Mouse (Mus musculus): Measurements from ENCODE around the gene Il13ra2.
"Not testable (repeated sequence)": the region's sequence is repeated elsewhere in the genome, so short reads cannot be mapped to it uniquely, and the experiment has no call there.

The Il13ra2 gene

GRCm38 (mm10) chrX:147429129-147429528 is at the start of gene Il13ra2:
Gene Il13ra2 (minus strand): TSS chrX:147429192.
- DNase-seq: no peak

DNA sequence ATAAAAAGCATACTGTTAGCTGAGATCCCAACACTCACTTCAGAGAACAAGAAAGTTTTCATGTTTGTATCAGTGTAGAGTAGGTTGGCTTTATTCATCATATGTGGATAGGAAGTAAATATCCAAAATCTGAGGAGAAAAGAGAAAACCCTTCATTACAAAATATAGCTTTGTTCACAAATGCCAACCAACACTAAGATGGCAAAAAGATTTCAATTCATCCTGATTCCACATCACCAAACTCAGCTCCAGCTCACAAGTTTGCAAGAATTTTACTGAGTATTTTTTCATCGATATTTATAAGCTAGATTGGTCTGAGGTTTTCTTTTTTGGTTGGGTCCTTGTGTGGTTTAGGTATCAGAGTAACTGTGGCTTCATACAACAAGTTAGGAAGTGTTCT is 24.6 kb upstream of the Il13ra2 start, which contains the start of gene Vmn1r239-ps:
TSS of gene Vmn1r239-ps (minus strand) at position 101 of the 400 bp plus-strand sequence.
- not testable (repeated sequence) for DNase-seq

GRCm38 (mm10) chrX:147443386-147443785 is 14.4 kb upstream of the Il13ra2 start:
- DNase-seq: no peak

GRCm38 (mm10) chrX:147435400-147435799 is 6.4 kb upstream of the Il13ra2 start:
- DNase-seq: no peak

GRCm38 (mm10) chrX:147429753-147430152 is 761 bp upstream of the Il13ra2 start:
- DNase-seq: no peak

- DNase-seq: no peak
These were observed 35.5 kb downstream of the Il13ra2 start for GRCm38 (mm10) chrX:147393446-147393845.

DNA sequence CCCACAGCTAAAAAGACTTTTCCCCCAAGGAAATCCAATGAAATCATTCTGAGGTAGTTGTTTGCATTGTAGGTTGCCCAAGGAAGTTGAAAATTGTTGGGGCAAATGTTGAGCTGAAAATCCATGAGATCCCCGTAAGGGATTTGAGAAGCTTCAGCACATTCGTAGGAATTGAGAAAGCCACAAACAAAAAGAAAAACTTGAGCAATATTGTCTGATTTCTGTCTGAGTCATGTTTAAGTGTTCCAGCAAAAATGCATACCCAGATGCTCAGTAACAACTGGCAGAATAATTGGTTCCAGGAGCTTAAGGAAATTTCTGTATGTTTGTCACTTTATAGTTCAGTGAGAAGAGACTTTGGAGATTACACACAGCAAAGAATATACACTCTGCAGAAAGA is 79.8 kb downstream of the Il13ra2 start:
- no peak for DNase-seq

All from thymus, postnatal 25 days (tissue).